Mouse (Mus musculus): ENCODE results near the gene Slc26a8. TPM values are rescaled to one million over a fixed set of nuclear protein-coding genes. Genes with fewer than 3 reads are reported as not detected.

The Slc26a8 gene
- polyA plus RNA-seq, 1 experiment from 2014 or later: 0.74 TPM

- H3K27me3 ChIP-seq (ENCODE audit: control insufficient read depth, insufficient read depth, low read depth, low read length): no peaks in the 10 kb centered on the region
- H3K4me2 ChIP-seq (ENCODE audit: low read depth, low read length): no peak overlapping the region
- peak; percentile 82 for ATAC-seq (ENCODE audit: low read depth)
- no peak overlapping the region for H3K4me3 ChIP-seq (ENCODE audit: low read length)
- WGBS: 33% methylated on average over 2 of the region's 2 CpGs
- no peaks in the 10 kb centered on the region for H3K9me3 ChIP-seq (ENCODE audit: control insufficient read depth, low read length)
- H3K27ac ChIP-seq (ENCODE audit: low read length): no peak overlapping the region; the same call in 1 of the 2 replicates
- peaks cover 24% of the 10 kb centered on the region for H3K4me1 ChIP-seq (replicated peaks; ENCODE audit: control insufficient read depth, insufficient read depth, low read length)
- 0 out of 2 replicates have a peak, but pooled peaks cover 2% of the 10 kb centered on the region for H3K36me3 ChIP-seq (ENCODE audit: control insufficient read depth, insufficient read depth, low read length)
- H3K9ac ChIP-seq (ENCODE audit: low read length): no peak overlapping the region
Observed at GRCm38 (mm10) chr17:28702646-28703045, 12.6 kb upstream of the Slc26a8 start.

DNA sequence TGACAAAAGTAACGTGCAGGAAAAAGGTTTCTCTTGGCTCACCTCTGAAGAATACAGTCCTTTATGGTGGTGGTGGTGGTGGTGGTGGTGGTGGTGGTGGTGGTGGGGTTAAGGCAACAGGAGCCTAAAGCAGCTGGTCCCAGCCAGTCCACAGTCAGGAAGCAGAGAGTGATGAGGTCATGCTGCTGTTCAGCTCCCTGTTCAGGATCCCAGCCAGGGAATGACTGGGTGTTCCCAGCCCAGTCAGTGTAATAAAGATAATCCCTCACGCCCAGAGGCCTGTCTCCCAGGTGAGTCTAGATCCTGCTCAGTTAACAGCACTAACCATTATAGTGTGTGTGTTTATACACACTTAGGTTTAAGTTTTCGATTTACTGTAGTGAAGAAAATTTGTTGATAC, 11.7 kb upstream of the Slc26a8 start:
- Histone ChIP-seq H3K9ac (ENCODE audit: low read length) (no peak overlapping the region), H3K4me1 (replicated peaks; ENCODE audit: control insufficient read depth, insufficient read depth, low read length) (peaks cover 31% of the 10 kb centered on the region), H3K27me3 (ENCODE audit: control insufficient read depth, insufficient read depth, low read depth, low read length) (no peaks in the 10 kb centered on the region), H3K27ac (ENCODE audit: low read length) (peak overlapping the region; percentile 46; the same call in 1 of the 2 replicates), H3K36me3 (ENCODE audit: control insufficient read depth, insufficient read depth, low read length) (0 out of 2 replicates have a peak, but pooled peaks cover 2% of the 10 kb centered on the region), H3K4me2 (ENCODE audit: low read depth, low read length) (no peak overlapping the region), H3K4me3 (ENCODE audit: low read length) (no peak overlapping the region), H3K9me3 (ENCODE audit: control insufficient read depth, low read length) (no peaks in the 10 kb centered on the region)
- WGBS: 76% methylated on average over 3 of the region's 3 CpGs
- no peak for ATAC-seq (ENCODE audit: low read depth)

DNA sequence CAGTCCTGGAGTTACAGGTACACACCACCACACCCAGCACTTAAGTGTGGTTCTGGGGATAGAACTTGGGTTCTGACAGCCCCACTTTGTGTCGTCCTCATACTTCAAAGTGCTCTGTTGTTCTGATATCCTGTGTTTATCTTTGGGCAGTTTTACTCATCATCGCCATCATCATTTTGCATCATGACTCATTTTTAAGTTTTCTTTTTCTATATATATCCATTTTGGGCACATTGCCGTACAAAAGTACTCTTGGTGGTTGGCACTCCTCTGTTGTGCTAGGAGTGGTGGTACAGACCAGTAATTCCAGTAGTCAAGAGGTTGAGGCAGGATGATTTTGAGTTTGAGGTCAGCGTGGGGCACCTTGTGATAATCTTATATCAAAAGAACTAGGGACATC, 11.1 kb upstream of the Slc26a8 start:
- Histone ChIP-seq H3K27ac (ENCODE audit: low read length) (no peak overlapping the region), H3K9ac (ENCODE audit: low read length) (no peak overlapping the region), H3K4me1 (replicated peaks; ENCODE audit: control insufficient read depth, insufficient read depth, low read length) (peaks cover 34% of the 10 kb centered on the region), H3K4me3 (ENCODE audit: low read length) (no peak overlapping the region), H3K4me2 (ENCODE audit: low read depth, low read length) (no peak overlapping the region), H3K27me3 (ENCODE audit: control insufficient read depth, insufficient read depth, low read depth, low read length) (no peaks in the 10 kb centered on the region), H3K36me3 (ENCODE audit: control insufficient read depth, insufficient read depth, low read length) (0 out of 2 replicates have a peak, but pooled peaks cover 2% of the 10 kb centered on the region), H3K9me3 (ENCODE audit: control insufficient read depth, low read length) (no peaks in the 10 kb centered on the region)
- ATAC-seq (ENCODE audit: low read depth): no peak
- WGBS: 71% methylated on average over 4 of the region's 4 CpGs

GRCm38 (mm10) chr17:28699789-28700188, 9.8 kb upstream of the Slc26a8 start:
- H3K27ac ChIP-seq (ENCODE audit: low read length): no peak overlapping the region
- H3K27me3 ChIP-seq (ENCODE audit: control insufficient read depth, insufficient read depth, low read depth, low read length): no peaks in the 10 kb centered on the region
- no peak overlapping the region for H3K4me2 ChIP-seq (ENCODE audit: low read depth, low read length)
- 77% methylated on average over 7 of the region's 7 CpGs for WGBS
- 0 out of 2 replicates have a peak, but pooled peaks cover under 1% of the 10 kb centered on the region for H3K36me3 ChIP-seq (ENCODE audit: control insufficient read depth, insufficient read depth, low read length)
- H3K9ac ChIP-seq (ENCODE audit: low read length): no peak overlapping the region
- H3K4me1 ChIP-seq (replicated peaks; ENCODE audit: control insufficient read depth, insufficient read depth, low read length): peaks cover 45% of the 10 kb centered on the region
- no peak overlapping the region for H3K4me3 ChIP-seq (ENCODE audit: low read length)
- no peaks in the 10 kb centered on the region for H3K9me3 ChIP-seq (ENCODE audit: control insufficient read depth, low read length)
- no peak for ATAC-seq (ENCODE audit: low read depth)

- H3K27me3 ChIP-seq (ENCODE audit: control insufficient read depth, insufficient read depth, low read depth, low read length): no peaks in the 10 kb centered on the region
- 59% methylated on average over 2 of the region's 2 CpGs for WGBS
- ATAC-seq (ENCODE audit: low read depth): no peak
- H3K36me3 ChIP-seq (ENCODE audit: control insufficient read depth, insufficient read depth, low read length): no peaks in the 10 kb centered on the region
- peaks cover 50% of the 10 kb centered on the region for H3K4me1 ChIP-seq (replicated peaks; ENCODE audit: control insufficient read depth, insufficient read depth, low read length)
- H3K9me3 ChIP-seq (ENCODE audit: control insufficient read depth, low read length): no peaks in the 10 kb centered on the region
- no peak overlapping the region for H3K9ac ChIP-seq (ENCODE audit: low read length)
- no peak overlapping the region for H3K27ac ChIP-seq (ENCODE audit: low read length)
- no peak overlapping the region for H3K4me3 ChIP-seq (ENCODE audit: low read length)
- no peak overlapping the region for H3K4me2 ChIP-seq (ENCODE audit: low read depth, low read length)
Observed at GRCm38 (mm10) chr17:28698672-28699071, 8.6 kb upstream of the Slc26a8 start.

- Histone ChIP-seq H3K4me2 (ENCODE audit: low read depth, low read length) (0 out of 2 replicates have a peak overlapping the region, but pooled peaks have one; percentile 6), H3K4me1 (replicated peaks; ENCODE audit: control insufficient read depth, insufficient read depth, low read length) (peaks cover 55% of the 10 kb centered on the region), H3K4me3 (ENCODE audit: low read length) (no peak overlapping the region), H3K36me3 (ENCODE audit: control insufficient read depth, insufficient read depth, low read length) (no peaks in the 10 kb centered on the region), H3K27ac (ENCODE audit: low read length) (peak overlapping the region; percentile 56; the same call in 1 of the 2 replicates), H3K9me3 (ENCODE audit: control insufficient read depth, low read length) (no peaks in the 10 kb centered on the region), H3K27me3 (ENCODE audit: control insufficient read depth, insufficient read depth, low read depth, low read length) (no peaks in the 10 kb centered on the region), H3K9ac (ENCODE audit: low read length) (no peak overlapping the region)
- WGBS: 39% methylated on average over 4 of the region's 4 CpGs
- no peak for ATAC-seq (ENCODE audit: low read depth)
Observed at GRCm38 (mm10) chr17:28698245-28698644, 8.2 kb upstream of the Slc26a8 start.

- Histone ChIP-seq H3K27me3 (ENCODE audit: control insufficient read depth, insufficient read depth, low read depth, low read length) (no peaks in the 10 kb centered on the region), H3K4me2 (ENCODE audit: low read depth, low read length) (0 out of 2 replicates have a peak overlapping the region, but pooled peaks have one; percentile 6), H3K36me3 (ENCODE audit: control insufficient read depth, insufficient read depth, low read length) (no peaks in the 10 kb centered on the region), H3K9ac (ENCODE audit: low read length) (no peak overlapping the region), H3K27ac (ENCODE audit: low read length) (peak overlapping the region; percentile 56), H3K4me3 (ENCODE audit: low read length) (no peak overlapping the region), H3K4me1 (replicated peaks; ENCODE audit: control insufficient read depth, insufficient read depth, low read length) (peaks cover 59% of the 10 kb centered on the region), H3K9me3 (ENCODE audit: control insufficient read depth, low read length) (no peaks in the 10 kb centered on the region)
- 39% methylated on average over 13 of the region's 13 CpGs for WGBS
- ATAC-seq (ENCODE audit: low read depth): peak; percentile 34; the same call in 1 of the 2 replicates
Observed at GRCm38 (mm10) chr17:28697290-28698195, 7.5 kb upstream of the Slc26a8 start.

DNA sequence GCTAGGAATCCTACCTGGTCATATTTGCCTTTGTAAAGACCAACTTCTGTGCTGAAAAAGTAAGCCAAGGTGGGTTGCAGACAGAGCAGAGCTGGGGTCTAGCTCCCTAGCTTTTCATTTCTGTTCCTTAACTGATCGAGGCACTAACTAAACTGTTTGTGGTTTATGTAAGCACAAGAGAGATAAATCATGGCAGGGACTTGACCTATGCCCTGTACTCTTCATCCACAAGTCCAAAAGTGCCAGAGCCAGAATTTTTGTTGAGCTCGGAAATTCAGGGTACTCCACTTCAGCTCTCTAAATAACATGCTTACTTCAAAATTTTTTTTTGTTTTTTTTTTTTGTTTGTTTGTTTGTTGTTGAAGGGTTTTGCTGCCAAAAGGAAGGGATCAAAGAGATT, 6.6 kb upstream of the Slc26a8 start:
- Histone ChIP-seq H3K4me2 (ENCODE audit: low read depth, low read length) (peak overlapping the region; percentile 19), H3K4me1 (replicated peaks; ENCODE audit: control insufficient read depth, insufficient read depth, low read length) (peaks cover 56% of the 10 kb centered on the region), H3K27me3 (ENCODE audit: control insufficient read depth, insufficient read depth, low read depth, low read length) (no peaks in the 10 kb centered on the region), H3K9ac (ENCODE audit: low read length) (0 out of 2 replicates have a peak overlapping the region, but pooled peaks have one; percentile 40), H3K27ac (ENCODE audit: low read length) (peak overlapping the region; percentile 61), H3K9me3 (ENCODE audit: control insufficient read depth, low read length) (no peaks in the 10 kb centered on the region), H3K36me3 (ENCODE audit: control insufficient read depth, insufficient read depth, low read length) (no peaks in the 10 kb centered on the region), H3K4me3 (ENCODE audit: low read length) (no peak overlapping the region)
- ATAC-seq (ENCODE audit: low read depth): no peak
- WGBS: 13% methylated on average over 2 of the region's 2 CpGs

DNA sequence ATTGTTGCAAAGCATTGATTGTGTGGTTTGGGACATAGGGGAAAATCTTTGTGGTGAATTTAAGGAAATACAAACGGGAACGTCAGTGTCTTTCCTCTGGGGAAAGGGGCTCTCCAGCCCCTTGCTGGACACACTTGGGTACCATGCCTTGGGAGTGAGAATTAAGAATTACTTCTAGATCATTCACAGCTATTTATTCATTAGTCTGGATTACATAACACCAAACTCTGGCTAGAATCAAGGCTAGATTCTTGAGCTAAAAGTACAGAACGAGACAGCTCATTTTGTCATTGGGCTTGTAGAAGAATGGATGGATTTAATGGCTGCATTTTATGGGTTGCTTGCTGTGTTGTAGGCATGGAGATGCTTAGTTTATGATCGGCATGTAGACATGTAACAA, 4.8 kb upstream of the Slc26a8 start:
- Histone ChIP-seq H3K27me3 (ENCODE audit: control insufficient read depth, insufficient read depth, low read depth, low read length) (no peaks in the 10 kb centered on the region), H3K4me3 (ENCODE audit: low read length) (no peak overlapping the region), H3K27ac (ENCODE audit: low read length) (no peak overlapping the region), H3K9ac (ENCODE audit: low read length) (no peak overlapping the region), H3K4me2 (ENCODE audit: low read depth, low read length) (no peak overlapping the region), H3K4me1 (replicated peaks; ENCODE audit: control insufficient read depth, insufficient read depth, low read length) (peaks cover 57% of the 10 kb centered on the region), H3K36me3 (ENCODE audit: control insufficient read depth, insufficient read depth, low read length) (no peaks in the 10 kb centered on the region), H3K9me3 (ENCODE audit: control insufficient read depth, low read length) (no peaks in the 10 kb centered on the region)
- WGBS: 73% methylated on average over 4 of the region's 4 CpGs
- no peak for ATAC-seq (ENCODE audit: low read depth)

Data from lung, embryonic 16.5 days (tissue).